8 mouse cellular contexts compared by ENCODE assay signal in genomic region chr12:16894396-16895220, GRCm38 (mm10). TPM values are rescaled to one million over a fixed set of nuclear protein-coding genes. Genes with fewer than 3 reads are reported as not detected.
A peak's percentile ranks its signal among the peaks of the same experiment; 100 is the strongest.
DNase-seq lines count a peak whose midpoint lies in the region; ATAC-seq and TF ChIP-seq lines count a peak whose summit lies in the region.

Gene Rock2, plus strand, starts transcription at chr12:16894895.

- peak within 1 kb of the TSS; percentile 72 for H3K4me2 ChIP-seq in forebrain, embryonic 13.5 days
- H3K4me2 ChIP-seq in heart, postnatal 0 days (ENCODE audit: low read depth, low read length), result peak within 1 kb of the TSS; percentile 73
- H3K4me2 ChIP-seq in liver, postnatal 0 days (ENCODE audit: low read depth, low read length), result peak within 1 kb of the TSS; percentile 81
- peak within 1 kb of the TSS; percentile 77 for H3K4me2 ChIP-seq in neural tube, embryonic 12.5 days (replicated peaks)
- H3K4me2 ChIP-seq in stomach, embryonic 16.5 days (ENCODE audit: low read depth, low read length), result peak within 1 kb of the TSS; percentile 91

- H3K27ac ChIP-seq in ES-Bruce4 (ENCODE audit: insufficient read depth, low read length), result peak within 1 kb of the TSS; percentile 62
- H3K27ac ChIP-seq in forebrain, embryonic 13.5 days, result peak within 1 kb of the TSS; percentile 93
- peak within 1 kb of the TSS; percentile 98 for H3K27ac ChIP-seq in heart, postnatal 0 days (ENCODE audit: low read depth)
- peak within 1 kb of the TSS; percentile 99 for H3K27ac ChIP-seq in liver, postnatal 0 days (ENCODE audit: low read depth)
- peak within 1 kb of the TSS; percentile 89 for H3K27ac ChIP-seq in neural tube, embryonic 12.5 days
- peak within 1 kb of the TSS; percentile 99 for H3K27ac ChIP-seq in stomach, embryonic 16.5 days (ENCODE audit: low read length)

- no peaks in the 10 kb centered on the region for H3K36me3 ChIP-seq in ES-Bruce4 (ENCODE audit: control insufficient read depth, insufficient read depth, low read length, poor library complexity, severe bottlenecking)
- no peaks in the 10 kb centered on the region for H3K36me3 ChIP-seq in forebrain, embryonic 13.5 days (ENCODE audit: poor library complexity, severe bottlenecking)
- no peaks in the 10 kb centered on the region for H3K36me3 ChIP-seq in heart, postnatal 0 days (replicated peaks; ENCODE audit: control insufficient read depth, insufficient read depth, low read length)
- H3K36me3 ChIP-seq in liver, postnatal 0 days (replicated peaks; ENCODE audit: insufficient read depth, low read length), result no peaks in the 10 kb centered on the region
- no peaks in the 10 kb centered on the region for H3K36me3 ChIP-seq in neural tube, embryonic 12.5 days
- no peaks in the 10 kb centered on the region for H3K36me3 ChIP-seq in stomach, embryonic 16.5 days (ENCODE audit: control insufficient read depth, insufficient read depth, low read length)

- peak; percentile 77 for ATAC-seq in cerebellum, adult (ENCODE audit: insufficient number of reproducible peaks, low FRiP score, low TSS enrichment)
- ATAC-seq in forebrain, embryonic 13.5 days, result peak; percentile 93
- ATAC-seq in heart, postnatal 0 days (ENCODE audit: insufficient read depth, low read depth), result peak; percentile 90
- ATAC-seq in liver, postnatal 0 days, result peak; percentile 93
- ATAC-seq in neural tube, embryonic 12.5 days (ENCODE audit: low FRiP score, low read depth), result peak; percentile 92
- ATAC-seq in stomach, embryonic 16.5 days (ENCODE audit: insufficient read depth, low FRiP score), result peak; percentile 94

- H3K4me1 ChIP-seq in ES-Bruce4 (ENCODE audit: control insufficient read depth, insufficient read depth, low read length), result no peaks in the 10 kb centered on the region
- H3K4me1 ChIP-seq in forebrain, embryonic 13.5 days, result peaks cover 33% of the 10 kb centered on the region
- peaks cover 19% of the 10 kb centered on the region for H3K4me1 ChIP-seq in heart, postnatal 0 days (ENCODE audit: control insufficient read depth, insufficient read depth)
- H3K4me1 ChIP-seq in liver, postnatal 0 days (ENCODE audit: insufficient read depth), result peaks cover 24% of the 10 kb centered on the region
- peaks cover 28% of the 10 kb centered on the region for H3K4me1 ChIP-seq in neural tube, embryonic 12.5 days
- peaks cover 29% of the 10 kb centered on the region for H3K4me1 ChIP-seq in stomach, embryonic 16.5 days (ENCODE audit: control insufficient read depth, insufficient read depth, low read length)

- no peak for TF ChIP-seq CTCF in ES-Bruce4 (IDR thresholded peaks at IDR 0.05; ENCODE audit: low read depth, low read length)
- no peak for TF ChIP-seq CTCF in heart, postnatal 0 days (IDR thresholded peaks at IDR 0.05; ENCODE audit: low read depth)
- TF ChIP-seq CTCF in liver, postnatal 0 days (IDR thresholded peaks at IDR 0.05; ENCODE audit: low read depth), result no peak

- no peaks in the 10 kb centered on the region for H3K9me3 ChIP-seq in ES-Bruce4 (replicated peaks; ENCODE audit: control insufficient read depth, insufficient read depth, low read length, poor library complexity, severe bottlenecking)
- H3K9me3 ChIP-seq in forebrain, embryonic 13.5 days (replicated peaks), result no peaks in the 10 kb centered on the region
- H3K9me3 ChIP-seq in heart, postnatal 0 days (replicated peaks; ENCODE audit: control insufficient read depth, low read length), result no peaks in the 10 kb centered on the region
- no peaks in the 10 kb centered on the region for H3K9me3 ChIP-seq in liver, postnatal 0 days (ENCODE audit: low read length)
- H3K9me3 ChIP-seq in neural tube, embryonic 12.5 days, result no peaks in the 10 kb centered on the region
- H3K9me3 ChIP-seq in stomach, embryonic 16.5 days (replicated peaks; ENCODE audit: control insufficient read depth, low read length), result no peaks in the 10 kb centered on the region

- H3K9ac ChIP-seq in ES-Bruce4 (ENCODE audit: low read depth, poor library complexity, severe bottlenecking), result peak within 1 kb of the TSS; percentile 97
- H3K9ac ChIP-seq in forebrain, embryonic 13.5 days, result peak within 1 kb of the TSS; percentile 85
- H3K9ac ChIP-seq in heart, postnatal 0 days (replicated peaks; ENCODE audit: low read depth, low read length), result peak within 1 kb of the TSS; percentile 98
- peak within 1 kb of the TSS; percentile 93 for H3K9ac ChIP-seq in liver, postnatal 0 days (replicated peaks)
- H3K9ac ChIP-seq in neural tube, embryonic 12.5 days, result peak within 1 kb of the TSS; percentile 93
- peak within 1 kb of the TSS; percentile 96 for H3K9ac ChIP-seq in stomach, embryonic 16.5 days (ENCODE audit: low read length)

- peak within 1 kb of the TSS; percentile 96 for H3K4me3 ChIP-seq in ES-Bruce4 (ENCODE audit: low read depth, low read length)
- H3K4me3 ChIP-seq in forebrain, embryonic 13.5 days, result peak within 1 kb of the TSS; percentile 88
- H3K4me3 ChIP-seq in heart, postnatal 0 days (ENCODE audit: low read depth, low read length), result peak within 1 kb of the TSS; percentile 92
- H3K4me3 ChIP-seq in liver, postnatal 0 days (ENCODE audit: low read depth, low read length), result peak within 1 kb of the TSS; percentile 79
- H3K4me3 ChIP-seq in neural tube, embryonic 12.5 days, result peak within 1 kb of the TSS; percentile 93
- H3K4me3 ChIP-seq in stomach, embryonic 16.5 days (replicated peaks; ENCODE audit: low read length), result peak within 1 kb of the TSS; percentile 95

- 0 out of 2 replicates have a peak, but pooled peaks have one; percentile 39 for TF ChIP-seq EP300 in ES-Bruce4 (IDR thresholded peaks at IDR 0.05; ENCODE audit: insufficient read depth, low read depth, low read length)
- TF ChIP-seq EP300 in heart, postnatal 0 days (IDR thresholded peaks at IDR 0.05; ENCODE audit: low read depth), result no peak
- TF ChIP-seq EP300 in liver, postnatal 0 days (IDR thresholded peaks at IDR 0.05; ENCODE audit: low read depth), result no peak

- WGBS in forebrain, embryonic 13.5 days, result 0% methylated on average over 48 of the region's 130 CpGs
- WGBS in heart, postnatal 0 days, result under 1% methylated on average over 86 of the region's 130 CpGs
- WGBS in liver, postnatal 0 days (ENCODE audit: insufficient replicate concordance), result 1% methylated on average over 39 of the region's 130 CpGs
- WGBS in neural tube, embryonic 12.5 days, result under 1% methylated on average over 100 of the region's 130 CpGs
- WGBS in stomach, embryonic 16.5 days, result under 1% methylated on average over 92 of the region's 130 CpGs

- peak; percentile 21 for TF ChIP-seq POLR2A in ES-Bruce4 (IDR thresholded peaks at IDR 0.05; ENCODE audit: insufficient read depth, low read length)

- DNase-seq in heart, postnatal 0 days (ENCODE audit: low spot score), result peak; percentile 84
- peak; percentile 84 to 94 for DNase-seq in kidney, postnatal 36 days
- peak; percentile 93 for DNase-seq in liver, postnatal 0 days

- no peaks in the 10 kb centered on the region for H3K27me3 ChIP-seq in ES-Bruce4 (ENCODE audit: control insufficient read depth, insufficient read depth, low read length, poor library complexity, severe bottlenecking)
- no peaks in the 10 kb centered on the region for H3K27me3 ChIP-seq in forebrain, embryonic 13.5 days
- H3K27me3 ChIP-seq in heart, postnatal 0 days (ENCODE audit: control insufficient read depth, insufficient read depth, low read length), result no peaks in the 10 kb centered on the region
- H3K27me3 ChIP-seq in liver, postnatal 0 days (ENCODE audit: insufficient read depth, low read length), result no peaks in the 10 kb centered on the region
- H3K27me3 ChIP-seq in neural tube, embryonic 12.5 days (replicated peaks), result no peaks in the 10 kb centered on the region
- no peaks in the 10 kb centered on the region for H3K27me3 ChIP-seq in stomach, embryonic 16.5 days (ENCODE audit: control insufficient read depth, insufficient read depth, low read length)

RNA-seq across cellular contexts. Expression of gene Rock2, which starts in this region (rescaled TPM):
- polyA plus RNA-seq in ES-Bruce4 (2011; ENCODE audit: insufficient read depth, insufficient read length, low read depth, missing spikeins), result 85.3 and 95.1 TPM in 2 replicates
- 12.5 and 13.5 TPM in 2 replicates for polyA plus RNA-seq in forebrain, embryonic 13.5 days (2015; fragmentation: Nextera tagmentation; extraction: Ambion mirVana)
- 49.2 and 50.6 TPM in 2 replicates for total RNA-seq in heart, postnatal 0 days (2014; rRNA removed; ENCODE audit: low replicate concordance)
- polyA plus RNA-seq in heart, postnatal 0 days (2015; fragmentation: Nextera tagmentation; extraction: Ambion mirVana), result 22.8 and 24.6 TPM in 2 replicates
- 5.3 TPM in 2 replicates for polyA plus RNA-seq in liver, postnatal 0 days (2015; fragmentation: Nextera tagmentation; extraction: Ambion mirVana)
- polyA plus RNA-seq in neural tube, embryonic 12.5 days (2016; fragmentation: Nextera tagmentation; extraction: Ambion mirVana), result 20.2 and 21.4 TPM in 2 replicates
- polyA plus RNA-seq in stomach, embryonic 16.5 days (2015; fragmentation: Nextera tagmentation; extraction: Ambion mirVana), result 14.3 and 16.5 TPM in 2 replicates

Comparison
In these comparisons a context has a peak if more than half of its experiments do, and no peak if none do; other contexts are left out.
1. Peak in every context shown above with its lines: DNase-seq, ATAC-seq, H3K4me3 ChIP-seq and H3K27ac ChIP-seq.